Mouse (Mus musculus) stomach, postnatal 0 days (tissue): ENCODE measurements around the gene Nup210l. TPM values are rescaled to one million over a fixed set of nuclear protein-coding genes. Genes with fewer than 3 reads are reported as not detected.

ENCODE experiments used
- ATAC-seq: fragments of 200-750 bp; cut with Nextera tagmentation; 2 replicates; pipeline ENCODE4 v1.8.0; 2017; ENCODE audit not compliant: low FRiP score, low TSS enrichment
- DNase-seq: peaks from one replicate; pipeline ENCODE4 v3.0.0-alpha.2; 2016; ENCODE audit warnings: low spot score
- H3K27ac ChIP-seq: fragments of 300-500 bp; sonication (generic); replicated peaks from 2 replicates; pipeline ENCODE4 v1.5.1; 2014; ENCODE audit warnings: mild to moderate bottlenecking, control low read depth
- H3K27me3 ChIP-seq: fragments of 300-500 bp; sonication (generic); 2 replicates; pipeline ENCODE4 v1.6.1; 2014; ENCODE audit warnings: low read length; ENCODE audit not compliant: control insufficient read depth, insufficient read depth
- H3K36me3 ChIP-seq: fragments of 300-500 bp; sonication (generic); 2 replicates; pipeline ENCODE4 v1.6.1; 2014; ENCODE audit warnings: low read length, mixed read lengths; ENCODE audit not compliant: control insufficient read depth, insufficient read depth
- H3K4me1 ChIP-seq: fragments of 300-500 bp; sonication (generic); replicated peaks from 2 replicates; pipeline ENCODE4 v1.6.1; 2014; ENCODE audit warnings: antibody characterized with exemption; ENCODE audit not compliant: control insufficient read depth, insufficient read depth
- H3K4me2 ChIP-seq: fragments of 300-500 bp; sonication (generic); replicated peaks from 2 replicates; pipeline ENCODE4 v1.6.1; 2014; ENCODE audit warnings: low read depth, mild to moderate bottlenecking, control low read depth, moderate library complexity
- H3K4me3 ChIP-seq: fragments of 300-500 bp; sonication (generic); 2 replicates; pipeline ENCODE4 v1.5.1; 2014; ENCODE audit warnings: low read depth, low read length, control low read depth
- H3K9ac ChIP-seq: fragments of 300-500 bp; sonication (generic); 2 replicates; pipeline ENCODE4 v1.6.1; 2014; ENCODE audit warnings: mild to moderate bottlenecking, low read length, control low read depth, mixed read lengths
- H3K9me3 ChIP-seq: fragments of 300-500 bp; sonication (generic); 2 replicates; pipeline ENCODE4 v1.6.1; 2016; ENCODE audit warnings: low read length; ENCODE audit not compliant: control insufficient read depth
- CTCF ChIP-seq: IDR thresholded peaks from 2 replicates; pipeline ENCODE4 v1.5.1; 2016; ENCODE audit warnings: antibody characterized with exemption, low read depth, mild to moderate bottlenecking, moderate library complexity
- EP300 ChIP-seq: optimal IDR thresholded peaks from 2 replicates; pipeline ENCODE3; 2016; ENCODE audit warnings: antibody characterized with exemption
- WGBS: fragments of 180-500 bp; shearing (Covaris S2); extraction: QIAGEN DNeasy Blood & Tissue Kit; methylation state at CpG from one replicate; pipeline ENCODE4 v1.1.7; 2014; 5-methylcytosine and 5-hydroxymethylcytosine counted together
- polyA plus RNA-seq: library from polyadenylated mRNA; unstranded; fragments of >200 nt; fragmentation: Nextera tagmentation; extraction: Ambion mirVana; gene quantifications from 2 replicates; pipeline ENCODE4 v1.2.1, GENCODE M21; 2015

Nup210l gene
- polyA plus RNA-seq, 1 experiment from 2014 or later: 0.06 TPM

DNA sequence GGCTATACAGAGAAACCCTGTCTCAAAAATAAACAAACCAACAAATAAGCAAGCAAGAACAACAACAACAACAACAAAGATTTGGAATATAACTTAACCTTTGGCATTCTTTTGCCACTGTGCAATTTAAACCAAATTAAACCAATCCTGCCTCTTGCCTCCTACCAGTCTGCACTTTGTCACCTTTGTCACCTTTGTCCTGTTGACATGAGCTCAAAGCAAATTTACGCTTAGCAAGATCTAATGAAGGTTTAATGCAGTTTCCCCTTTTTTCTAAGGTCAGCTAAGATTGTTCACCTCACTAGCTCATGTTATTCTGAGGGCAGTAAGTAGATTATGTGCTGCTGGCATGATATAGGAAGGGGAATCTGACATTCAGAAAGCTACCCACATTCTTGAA, 93.6 kb downstream of the Nup210l start:
- no peak overlapping the region for H3K4me2 ChIP-seq
- H3K9ac ChIP-seq: no peak overlapping the region
- H3K36me3 ChIP-seq: no peaks in the 10 kb centered on the region
- TF ChIP-seq CTCF (no peak), EP300 (no peak)
- no peaks in the 10 kb centered on the region for H3K9me3 ChIP-seq
- H3K4me3 ChIP-seq: no peak overlapping the region
- DNase-seq: no peak
- no peak overlapping the region for H3K27ac ChIP-seq
- 68% methylated on average over 1 of the region's 1 CpGs for WGBS
- H3K4me1 ChIP-seq: no peaks in the 10 kb centered on the region
- no peak for ATAC-seq
- H3K27me3 ChIP-seq: no peaks in the 10 kb centered on the region

DNA sequence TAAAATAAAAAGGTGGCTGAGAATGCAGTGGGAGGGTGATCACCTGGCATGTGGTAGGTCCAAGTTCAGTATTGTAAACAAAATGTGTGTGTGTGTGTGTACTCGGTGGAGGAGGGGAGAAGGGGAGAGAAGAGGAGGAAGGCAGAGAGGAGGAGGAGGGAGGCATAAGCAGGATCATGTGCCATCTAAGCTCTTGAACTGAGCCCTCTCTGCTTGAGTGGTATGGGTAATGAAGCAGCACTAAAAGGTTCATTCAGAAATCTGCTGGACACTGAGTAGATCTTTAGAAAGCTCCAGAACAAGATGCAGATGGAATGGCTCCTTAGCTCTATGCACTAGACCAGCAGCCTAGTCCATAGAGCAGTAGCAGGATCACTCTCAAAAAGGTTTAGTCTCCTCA, 99.0 kb downstream of the Nup210l start:
- Histone ChIP-seq H3K27ac (no peak overlapping the region), H3K36me3 (no peaks in the 10 kb centered on the region), H3K4me3 (no peak overlapping the region), H3K4me1 (no peaks in the 10 kb centered on the region), H3K27me3 (no peaks in the 10 kb centered on the region), H3K4me2 (no peak overlapping the region), H3K9me3 (no peaks in the 10 kb centered on the region), H3K9ac (no peak overlapping the region)
- 55% methylated on average over 1 of the region's 1 CpGs for WGBS
- TF ChIP-seq EP300: no peak
- TF ChIP-seq CTCF: no peak
- DNase-seq (no peak), ATAC-seq (no peak)

DNA sequence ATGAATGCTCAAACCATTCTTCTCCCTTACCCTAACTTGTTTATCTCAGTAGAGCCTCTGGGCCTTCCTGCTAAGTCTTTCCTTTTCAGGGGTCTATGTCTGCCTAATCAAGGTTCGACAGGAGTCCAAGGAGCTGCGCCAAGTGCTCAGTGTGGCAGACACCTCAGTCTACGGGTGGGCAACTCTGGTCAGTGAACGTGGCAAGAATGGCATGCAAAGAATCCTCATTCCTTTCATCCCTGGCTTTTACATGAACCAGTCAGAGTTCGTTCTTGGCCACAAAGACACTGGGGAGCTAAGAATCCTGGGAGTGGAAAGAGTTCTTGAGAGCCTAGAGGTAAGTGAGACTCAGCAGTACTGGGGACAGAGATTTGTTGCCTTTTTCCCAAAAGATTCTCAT, 99.7 kb downstream of the Nup210l start:
- DNase-seq: no peak
- 65% methylated on average over 5 of the region's 5 CpGs for WGBS

DNA sequence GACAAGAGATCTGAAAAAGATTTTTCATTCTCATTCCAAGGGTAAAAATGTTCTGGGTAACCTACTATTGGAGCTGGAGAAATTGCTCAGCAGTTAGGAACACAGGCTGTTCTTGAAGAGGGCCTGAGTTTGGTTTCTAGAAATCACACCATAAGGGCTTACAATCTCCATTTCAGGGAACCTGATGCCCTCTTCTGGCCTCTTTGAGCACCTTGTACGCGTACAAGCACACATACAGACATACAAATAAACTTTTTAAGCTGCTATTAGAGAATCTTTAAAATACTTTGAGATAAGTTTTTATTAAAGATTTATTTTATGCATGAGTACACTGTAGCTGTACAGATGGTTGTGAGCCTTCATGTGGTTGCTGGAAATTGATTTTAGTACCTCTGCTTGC, 100.7 kb downstream of the Nup210l start:
- TF ChIP-seq CTCF (no peak), EP300 (no peak)
- Histone ChIP-seq H3K9ac (no peak overlapping the region), H3K9me3 (no peaks in the 10 kb centered on the region), H3K4me1 (no peaks in the 10 kb centered on the region), H3K36me3 (peaks cover 3% of the 10 kb centered on the region; the same call in 1 of the 2 replicates), H3K4me3 (no peak overlapping the region), H3K4me2 (no peak overlapping the region), H3K27ac (no peak overlapping the region), H3K27me3 (no peaks in the 10 kb centered on the region)
- WGBS: 97% methylated on average over 2 of the region's 2 CpGs
- DNase-seq (no peak), ATAC-seq (no peak)

More for the DNA sequence above, 99.7 kb downstream of the Nup210l start:
- H3K36me3 ChIP-seq: peaks cover 2% of the 10 kb centered on the region; the same call in 1 of the 2 replicates
- no peak overlapping the region for H3K27ac ChIP-seq
- no peaks in the 10 kb centered on the region for H3K27me3 ChIP-seq
- no peak overlapping the region for H3K4me2 ChIP-seq
- H3K9ac ChIP-seq: no peak overlapping the region
- no peaks in the 10 kb centered on the region for H3K4me1 ChIP-seq
- H3K9me3 ChIP-seq: no peaks in the 10 kb centered on the region
- TF ChIP-seq EP300 (no peak), CTCF (no peak)
- ATAC-seq: no peak
- H3K4me3 ChIP-seq: no peak overlapping the region

DNA sequence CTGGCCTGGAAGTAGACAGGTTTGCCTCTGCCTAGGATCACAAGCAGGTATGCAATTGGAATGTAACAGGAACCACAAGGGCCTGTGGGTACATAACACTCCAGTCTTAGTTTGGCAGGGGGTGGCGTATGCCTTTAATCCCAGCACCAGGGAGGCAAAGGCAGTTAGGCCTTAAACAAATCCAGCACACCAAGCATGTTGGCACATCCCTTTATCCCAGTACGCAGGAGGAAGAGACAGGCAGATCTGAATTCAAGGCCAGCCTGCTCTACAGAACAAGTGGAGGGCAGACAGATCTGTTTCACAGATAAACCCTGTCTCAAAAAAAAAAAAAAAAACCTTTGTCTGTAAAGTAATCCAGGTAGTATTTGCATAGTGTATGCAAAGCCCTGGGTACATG, 104.7 kb downstream of the Nup210l start:
- peaks cover 6% of the 10 kb centered on the region for H3K36me3 ChIP-seq
- DNase-seq: no peak

DNA sequence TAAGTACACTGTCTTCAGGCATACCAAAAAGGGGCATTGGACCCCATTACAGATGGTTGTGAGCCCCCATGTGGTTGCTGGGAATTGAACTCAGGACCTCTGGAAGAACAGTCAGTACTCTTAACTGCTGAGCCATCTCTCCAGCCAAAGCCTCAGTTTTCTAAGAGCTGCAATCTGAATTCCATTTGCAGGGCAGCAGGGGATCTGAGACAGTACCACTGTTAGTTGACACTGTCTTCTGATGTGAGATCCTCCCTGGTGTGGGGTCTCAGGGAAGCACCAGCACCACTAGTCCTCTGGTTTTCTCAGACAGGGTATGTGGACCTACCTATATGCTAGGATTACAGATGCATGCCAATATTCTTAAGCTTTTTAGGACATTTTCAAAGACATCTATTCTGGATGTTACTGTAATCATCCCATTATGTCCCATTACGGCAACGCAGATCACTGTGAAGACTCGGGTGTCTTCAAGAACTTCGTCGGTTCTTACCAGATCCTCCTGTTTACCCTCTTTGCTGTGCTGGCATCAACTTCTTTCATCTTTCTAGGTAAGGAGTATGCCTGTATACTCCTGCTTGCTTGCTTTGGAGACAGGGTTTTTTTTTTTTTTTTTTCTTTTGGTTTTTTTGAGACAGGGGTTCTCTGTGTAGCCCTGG, 106.1 kb downstream of the Nup210l start:
- H3K9ac ChIP-seq: no peak overlapping the region
- WGBS: 93% methylated on average over 5 of the region's 5 CpGs
- H3K4me2 ChIP-seq: no peak overlapping the region
- no peak overlapping the region for H3K4me3 ChIP-seq
- peaks cover 4% of the 10 kb centered on the region; the same call in 1 of the 2 replicates for H3K4me1 ChIP-seq
- no peak for ATAC-seq
- DNase-seq: no peak
- peaks cover 6% of the 10 kb centered on the region for H3K36me3 ChIP-seq
- H3K27ac ChIP-seq: no peak overlapping the region
- no peak for TF ChIP-seq CTCF
- TF ChIP-seq EP300: no peak
- no peaks in the 10 kb centered on the region for H3K27me3 ChIP-seq
- no peaks in the 10 kb centered on the region for H3K9me3 ChIP-seq

More for the DNA sequence above, 104.7 kb downstream of the Nup210l start:
- H3K4me3 ChIP-seq: no peak overlapping the region
- ATAC-seq: no peak
- TF ChIP-seq CTCF (no peak), EP300 (no peak)
- H3K4me1 ChIP-seq: peaks cover 4% of the 10 kb centered on the region; the same call in 1 of the 2 replicates
- H3K4me2 ChIP-seq: no peak overlapping the region
- 67% methylated on average over 2 of the region's 2 CpGs for WGBS
- H3K27me3 ChIP-seq: no peaks in the 10 kb centered on the region
- no peak overlapping the region for H3K9ac ChIP-seq
- H3K9me3 ChIP-seq: no peaks in the 10 kb centered on the region
- H3K27ac ChIP-seq: no peak overlapping the region
